Mouse (Mus musculus): Measurements from ENCODE around the gene Cdkal1.
A peak's percentile ranks its signal among the peaks of the same experiment; 100 is the strongest.

Gene Cdkal1

GRCm38 (mm10) chr13:29332640-29333412, 522.6 kb downstream of the Cdkal1 start:
- DNase-seq, result no peak

DNA sequence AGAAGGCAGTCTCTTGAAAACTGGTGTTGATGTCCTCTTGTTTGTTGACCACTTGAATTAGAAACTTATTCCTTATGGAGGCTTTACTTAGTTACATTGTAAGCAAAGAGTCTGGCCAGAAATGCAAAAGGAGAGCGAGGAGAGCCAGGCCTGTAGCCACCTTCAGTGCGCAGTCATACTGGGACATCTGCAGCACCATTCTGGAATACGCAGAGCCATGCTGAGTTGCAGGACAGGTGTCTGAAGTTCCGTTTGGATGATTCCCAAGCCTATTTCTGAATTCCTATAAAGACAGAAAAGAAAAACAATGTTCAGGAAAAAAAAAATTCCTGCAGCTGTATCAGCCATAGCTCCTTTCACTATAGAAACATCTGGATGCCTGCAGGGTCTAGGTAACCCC, 529.5 kb downstream of the Cdkal1 start:
- no peak for DNase-seq

DNA sequence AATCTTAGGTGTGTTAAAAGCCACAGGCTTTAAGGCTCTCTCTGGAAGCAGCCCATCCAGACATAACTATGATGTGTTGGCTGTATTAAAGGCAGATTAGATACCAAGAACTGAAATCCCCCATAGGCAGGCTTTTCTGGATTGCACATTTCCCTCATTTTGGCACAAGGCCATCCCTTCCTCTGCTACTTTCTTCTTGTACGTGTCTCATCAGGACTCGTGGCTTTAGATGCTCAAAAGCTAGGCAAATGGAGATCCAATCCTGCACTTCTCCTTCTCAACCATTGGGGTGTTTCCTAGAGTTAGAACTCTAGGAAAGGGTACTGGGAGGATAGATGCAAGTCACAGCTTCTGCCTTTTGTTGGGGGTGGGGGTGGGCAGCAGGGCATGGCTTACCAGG, 535.1 kb downstream of the Cdkal1 start:
- DNase-seq, result no peak

- DNase-seq, result no peak
Observed at GRCm38 (mm10) chr13:29317703-29318102, 537.8 kb downstream of the Cdkal1 start.

- DNase-seq, result no peak
Observed at GRCm38 (mm10) chr13:29316271-29316670, 539.2 kb downstream of the Cdkal1 start.

DNA sequence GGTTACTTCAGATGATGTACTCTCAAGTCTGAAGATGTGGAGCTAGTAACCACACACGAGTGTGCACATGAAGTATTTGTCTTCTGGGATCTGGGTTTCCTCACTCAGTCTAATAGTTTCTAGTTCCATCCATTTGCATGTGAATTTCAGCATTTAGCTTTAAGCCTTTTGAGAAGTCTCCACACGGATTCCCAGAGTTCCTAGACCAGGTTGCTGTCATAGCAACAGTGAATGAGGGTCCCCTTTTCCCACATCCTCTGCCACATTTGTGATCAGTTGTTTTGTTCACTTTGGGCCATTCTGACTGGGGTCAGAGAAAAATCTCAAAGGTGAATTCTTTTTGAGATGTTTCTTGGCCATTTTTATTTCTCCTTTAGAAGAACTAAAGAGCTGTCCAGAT, 543.4 kb downstream of the Cdkal1 start:
- no peak for DNase-seq

- no peak for DNase-seq
Observed at GRCm38 (mm10) chr13:29307420-29307819, 548.1 kb downstream of the Cdkal1 start.

DNA sequence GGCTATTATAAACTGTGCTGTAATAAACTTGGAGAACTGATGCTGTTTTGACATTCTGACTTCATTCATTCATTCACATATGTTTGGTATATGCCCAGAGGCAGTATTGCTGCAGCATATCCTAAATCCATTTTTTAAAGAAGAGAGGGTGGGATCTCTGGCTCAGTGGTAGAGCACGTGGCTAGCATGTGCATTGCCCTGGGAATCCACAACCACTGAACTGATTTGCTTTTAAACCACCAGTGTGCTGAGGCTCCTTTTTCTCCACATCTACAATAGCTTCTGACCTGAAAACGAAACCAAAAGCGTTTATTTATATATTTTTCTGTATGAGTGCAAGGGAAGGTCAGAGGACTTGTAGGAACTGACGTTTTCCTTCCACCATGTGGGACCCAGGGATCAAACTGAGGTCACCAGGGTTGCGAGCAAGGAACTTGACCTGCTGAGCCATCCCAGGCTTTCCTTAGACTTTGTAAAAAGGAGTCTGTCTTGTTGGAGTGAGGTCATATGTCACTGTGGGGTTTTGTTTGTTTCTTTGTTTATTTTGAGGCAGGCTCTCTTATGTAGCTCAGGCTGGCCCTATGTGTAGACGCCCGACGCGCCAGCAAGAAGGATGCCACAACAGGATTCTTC, 562.8 kb downstream of the Cdkal1 start:
- DNase-seq, result no peak

DNA sequence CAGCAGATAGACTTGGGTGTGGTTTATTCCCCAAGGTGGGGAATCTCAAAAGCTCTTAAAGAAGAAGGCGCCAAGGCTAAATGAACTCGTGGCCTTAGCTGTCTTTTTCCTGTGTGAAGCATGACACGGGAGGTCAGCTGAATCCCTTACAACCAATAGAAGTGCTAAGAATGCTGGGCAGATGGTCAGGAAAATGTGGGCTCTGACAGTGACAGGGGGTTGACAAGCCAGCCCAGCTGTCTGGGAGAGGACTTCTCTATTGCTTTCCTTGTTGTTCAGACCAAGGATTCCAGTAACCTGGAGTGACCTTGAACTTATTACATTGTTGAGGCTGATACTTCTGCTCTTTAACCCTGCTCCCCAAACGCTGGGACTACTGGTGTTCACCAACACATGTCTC, 564.9 kb downstream of the Cdkal1 start:
- DNase-seq, result peak; percentile 6 to 33

GRCm38 (mm10) chr13:29285058-29285457, 570.4 kb downstream of the Cdkal1 start:
- no peak for DNase-seq

DNA sequence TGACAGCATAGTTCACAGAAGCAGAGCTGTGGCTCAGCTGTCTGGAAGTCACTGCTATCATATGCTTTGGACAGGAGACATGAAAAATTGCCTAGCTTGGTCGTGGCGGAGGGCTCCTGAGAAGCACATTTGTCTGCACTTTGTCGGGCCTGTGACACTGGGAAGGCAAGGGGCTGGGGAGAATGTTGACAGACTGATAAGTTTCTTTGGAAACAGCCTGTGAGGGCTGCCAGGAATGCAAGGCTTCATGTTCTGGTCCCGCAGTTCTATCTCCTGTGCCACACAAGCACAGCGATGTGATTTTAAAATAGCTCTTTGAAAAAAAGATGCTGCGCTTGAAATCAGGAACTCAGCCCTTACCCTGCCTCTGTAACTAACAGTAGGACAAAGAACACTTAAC, 573.9 kb downstream of the Cdkal1 start:
- DNase-seq, result no peak

- DNase-seq, result no peak
Observed at GRCm38 (mm10) chr13:29278156-29278555, 577.3 kb downstream of the Cdkal1 start.

DNA sequence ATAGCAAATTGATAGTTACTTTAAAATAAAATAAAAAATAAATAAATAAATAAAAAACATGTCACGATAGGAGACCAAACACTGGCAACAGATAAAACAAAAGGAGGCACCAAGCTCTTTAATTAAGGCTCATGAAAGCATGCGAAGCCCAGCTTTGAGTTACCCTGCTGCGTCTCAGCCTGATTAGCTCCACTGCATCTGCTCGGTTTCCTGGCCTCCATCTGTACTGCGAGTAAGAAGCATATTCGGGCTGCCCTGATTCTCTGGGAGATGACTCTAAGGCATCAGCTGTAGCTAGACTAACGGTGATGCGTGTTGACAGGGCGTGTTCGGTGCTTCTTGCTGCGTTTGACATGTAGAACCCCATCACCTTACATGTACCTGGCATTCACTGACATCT, 581.2 kb downstream of the Cdkal1 start:
- no peak for DNase-seq

- no peak for DNase-seq
Observed at GRCm38 (mm10) chr13:29273693-29274221, 581.7 kb downstream of the Cdkal1 start.

DNA sequence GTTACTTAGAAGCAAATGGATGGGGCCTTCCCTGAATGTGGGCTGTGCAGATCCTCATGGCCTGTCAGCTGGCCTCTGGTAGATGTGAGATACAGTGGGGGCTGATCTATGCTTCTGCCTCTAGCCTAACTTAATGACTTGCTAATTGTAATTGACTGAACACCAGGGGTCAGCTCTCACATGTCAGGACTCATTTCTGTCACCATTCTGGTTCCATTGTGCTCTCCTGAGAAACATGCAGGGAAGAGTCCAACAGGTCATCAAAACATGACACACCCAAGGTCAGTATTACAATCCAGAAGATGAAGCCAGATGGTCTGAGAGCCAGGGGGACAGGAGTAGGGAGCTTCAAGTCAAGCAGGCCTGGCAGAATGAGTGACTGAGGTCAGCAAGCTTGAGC, 584.0 kb downstream of the Cdkal1 start:
- no peak for DNase-seq

- DNase-seq, result no peak
Observed at GRCm38 (mm10) chr13:29264015-29264711, 591.3 kb downstream of the Cdkal1 start.

- DNase-seq, result no peak
Observed at GRCm38 (mm10) chr13:29262164-29262563, 593.3 kb downstream of the Cdkal1 start.

DNA sequence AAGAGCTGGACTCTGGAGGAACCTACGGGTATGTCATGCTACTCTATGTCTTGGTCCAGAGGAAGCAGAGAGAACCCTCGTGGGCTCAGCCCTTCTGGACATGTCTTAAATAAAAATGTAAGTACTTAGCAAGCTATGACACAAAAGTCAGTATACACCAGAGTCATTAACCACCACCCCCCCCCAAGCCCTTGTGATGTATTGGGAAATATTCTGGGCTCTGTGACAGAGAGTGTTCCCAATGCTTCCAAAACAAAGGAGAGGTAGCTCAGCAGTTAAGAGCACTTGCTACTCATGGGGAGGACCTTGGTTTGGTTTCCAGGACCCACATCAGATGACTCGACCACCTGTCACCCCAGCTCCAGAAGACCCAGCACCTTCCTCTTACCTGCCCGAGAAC, 606.9 kb downstream of the Cdkal1 start:
- no peak for DNase-seq

GRCm38 (mm10) chr13:29247800-29248199, 607.7 kb downstream of the Cdkal1 start:
- no peak for DNase-seq

- DNase-seq, result no peak
Observed at GRCm38 (mm10) chr13:29235065-29235464, 620.4 kb downstream of the Cdkal1 start.

GRCm38 (mm10) chr13:29234442-29234841, 621.0 kb downstream of the Cdkal1 start:
- DNase-seq, result no peak

DNA sequence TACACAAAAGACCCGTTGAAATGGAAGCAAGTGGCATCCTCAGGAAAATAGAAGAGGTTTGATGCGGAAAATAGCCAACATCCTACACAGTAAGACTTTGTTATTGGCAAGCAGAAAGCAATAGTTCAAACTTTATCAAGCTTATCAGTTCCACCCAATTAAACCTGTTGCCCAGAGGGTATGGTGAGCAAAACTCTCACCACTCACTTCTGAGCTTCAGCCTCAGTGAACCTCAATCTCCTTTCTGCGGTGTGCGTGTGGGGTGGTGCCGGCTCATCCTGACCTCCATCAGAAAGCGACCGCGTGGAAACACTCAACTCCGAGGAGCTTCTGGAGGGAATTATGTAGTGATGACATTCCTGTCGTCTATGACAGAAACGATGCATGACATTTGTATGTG, 621.5 kb downstream of the Cdkal1 start:
- DNase-seq, result no peak

DNA sequence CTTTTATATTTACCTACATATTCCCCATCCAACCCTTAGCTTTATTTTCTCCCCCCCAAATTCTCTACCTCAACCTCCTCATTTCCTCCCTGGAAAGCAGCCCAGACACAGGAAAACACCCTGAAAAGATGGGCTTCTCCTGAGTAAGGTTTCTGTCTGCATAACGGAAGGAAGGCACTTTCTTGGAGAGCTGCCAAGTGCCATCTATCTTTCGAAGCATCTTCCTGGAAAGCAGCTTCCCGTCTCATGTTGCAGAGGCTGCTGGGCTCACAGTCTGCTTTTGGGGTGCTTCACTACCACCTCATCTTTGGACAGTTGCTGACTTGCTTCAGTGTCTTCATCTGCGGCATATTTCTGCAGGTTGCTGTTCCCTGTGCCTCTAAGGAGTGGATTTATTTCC, 622.8 kb downstream of the Cdkal1 start:
- peak in 1 of 2 experiments; percentile 40 for DNase-seq

GRCm38 (mm10) chr13:29224815-29225214, 630.7 kb downstream of the Cdkal1 start:
- no peak for DNase-seq
